Mouse (Mus musculus) CH12.LX (cell line): ENCODE results near the gene Slco1c1. TPM values are rescaled to one million over a fixed set of nuclear protein-coding genes. Genes with fewer than 3 reads are reported as not detected.

Experiments used
- DNase-seq: peaks from one replicate; pipeline ENCODE4 v3.0.0-alpha.2; 2013; ENCODE audit errors: extremely low read depth
- H3K27ac ChIP-seq: 2 replicates; pipeline ENCODE4 v1.5.1; 2012; ENCODE audit warnings: low read depth, mild to moderate bottlenecking, control low read depth, moderate library complexity; ENCODE audit not compliant: insufficient read depth
- H3K27me3 ChIP-seq: replicated peaks from 2 replicates; pipeline ENCODE3; 2012; ENCODE audit warnings: inconsistent platforms
- H3K36me3 ChIP-seq, 2 experiments: replicated peaks in 1 of 2; 2 replicates each; pipeline versions ENCODE3 to v1.6.1; 2012; ENCODE audit warnings: inconsistent platforms in 1 of 2, low read length in 1 of 2, mild to moderate bottlenecking in 1 of 2, mixed read lengths in 1 of 2, moderate library complexity in 1 of 2; ENCODE audit not compliant: control insufficient read depth in 1 of 2, insufficient read depth in 1 of 2
- H3K4me1 ChIP-seq, 2 experiments: 2 replicates each; pipeline ENCODE4 v1.6.1; 2012; ENCODE audit warnings: inconsistent platforms in 1 of 2, moderate library complexity in 1 of 2; ENCODE audit not compliant: insufficient read depth in 2 of 2, control insufficient read depth in 1 of 2
- H3K4me2 ChIP-seq: 2 replicates; pipeline ENCODE4 v1.6.1; 2012; ENCODE audit warnings: low read depth, mild to moderate bottlenecking, control low read depth; ENCODE audit not compliant: poor library complexity, insufficient read depth, severe bottlenecking
- H3K4me3 ChIP-seq, 3 experiments: fragments of 150-350 bp in 1 of 3; sonication (generic) in 1 of 3; replicated peaks in 1 of 3; 2 replicates each; pipeline versions ENCODE3 to v1.5.1; 2011 to 2012; ENCODE audit warnings: low read depth in 2 of 3, low read length in 2 of 3, mild to moderate bottlenecking in 2 of 3, moderate library complexity in 2 of 3, control low read depth in 1 of 3, improper control_type of control experiment in 1 of 3, inconsistent platforms in 1 of 3, mixed read lengths in 1 of 3; ENCODE audit not compliant: poor library complexity in 1 of 3
- H3K79me2 ChIP-seq: replicated peaks from 2 replicates; pipeline ENCODE4 v1.6.1; 2012; ENCODE audit warnings: mild to moderate bottlenecking, moderate library complexity; ENCODE audit not compliant: control insufficient read depth, poor library complexity, insufficient read depth, severe bottlenecking; ENCODE audit errors: extremely low read depth
- H3K9ac ChIP-seq: 2 replicates; pipeline ENCODE4 v1.6.1; 2012; ENCODE audit warnings: low read depth, mild to moderate bottlenecking, control low read depth, moderate library complexity; ENCODE audit not compliant: insufficient read depth
- H3K9me3 ChIP-seq: replicated peaks from 2 replicates; pipeline ENCODE3; 2012; ENCODE audit warnings: low read length, inconsistent platforms, mixed read lengths
- CTCF ChIP-seq, 2 experiments: IDR thresholded peaks in 1 of 2; conservative IDR thresholded peaks in 1 of 2; 2 replicates each; pipeline ENCODE4 v1.5.1; 2011 to 2012; ENCODE audit warnings: low read depth in 2 of 2, low read length in 2 of 2, improper control_type of control experiment in 1 of 2, inconsistent platforms in 1 of 2, mild to moderate bottlenecking in 1 of 2, moderate library complexity in 1 of 2
- ELF1 ChIP-seq: IDR thresholded peaks from 2 replicates; pipeline ENCODE4 v1.6.1; 2014; ENCODE audit warnings: low read depth, mild to moderate bottlenecking, inconsistent platforms, low read length, improper control_type of control experiment
- EP300 ChIP-seq: IDR thresholded peaks from 2 replicates; pipeline ENCODE4 v1.6.1; 2011; ENCODE audit warnings: low read length, improper control_type of control experiment
- ETS1 ChIP-seq: conservative IDR thresholded peaks from 2 replicates; pipeline ENCODE4 v1.6.1; 2012; ENCODE audit warnings: low read depth, mild to moderate bottlenecking, inconsistent platforms, low read length, improper control_type of control experiment, moderate library complexity
- HCFC1 ChIP-seq: IDR thresholded peaks from 2 replicates; pipeline ENCODE4 v1.6.1; 2012; ENCODE audit warnings: low read depth, mild to moderate bottlenecking, inconsistent platforms, low read length, improper control_type of control experiment
- IRF4 ChIP-seq: IDR thresholded peaks from 2 replicates; pipeline ENCODE4 v1.6.1; 2014; ENCODE audit warnings: low read depth, mild to moderate bottlenecking, inconsistent platforms, low read length, improper control_type of control experiment
- JUN ChIP-seq: IDR thresholded peaks from 2 replicates; pipeline ENCODE4 v1.6.1; 2011; ENCODE audit warnings: low read depth, mild to moderate bottlenecking, low read length, improper control_type of control experiment, moderate library complexity; ENCODE audit not compliant: insufficient read depth
- JUND ChIP-seq: conservative IDR thresholded peaks from 2 replicates; pipeline ENCODE4 v1.6.1; 2011; ENCODE audit warnings: low read depth, low read length, improper control_type of control experiment
- MAFK ChIP-seq: IDR thresholded peaks from 2 replicates; pipeline ENCODE4 v1.6.1; 2011; ENCODE audit warnings: low read length, improper control_type of control experiment; ENCODE audit not compliant: insufficient replicate concordance
- MYC ChIP-seq: IDR thresholded peaks from 2 replicates; pipeline ENCODE4 v1.6.1; 2011; ENCODE audit warnings: low read depth, mild to moderate bottlenecking, improper control_type of control experiment, low read length
- NRF1 ChIP-seq: IDR thresholded peaks from 2 replicates; pipeline ENCODE4 v1.6.1; 2014; ENCODE audit warnings: low read depth, mild to moderate bottlenecking, inconsistent platforms, low read length, improper control_type of control experiment, moderate library complexity
- POLR2A ChIP-seq: IDR thresholded peaks from 2 replicates; pipeline ENCODE4 v1.6.1; 2011; ENCODE audit warnings: low read depth, mild to moderate bottlenecking, improper control_type of control experiment, low read length
- RAD21 ChIP-seq: IDR thresholded peaks from 2 replicates; pipeline ENCODE4 v1.6.1; 2011; ENCODE audit warnings: low read depth, mild to moderate bottlenecking, low read length, improper control_type of control experiment, moderate library complexity
- SIN3A ChIP-seq: IDR thresholded peaks from 2 replicates; pipeline ENCODE4 v1.6.1; 2012; ENCODE audit warnings: low read length, improper control_type of control experiment, inconsistent platforms
- SMC3 ChIP-seq: IDR thresholded peaks from 2 replicates; pipeline ENCODE4 v1.6.1; 2011; ENCODE audit warnings: low read depth, low read length, improper control_type of control experiment
- USF1 ChIP-seq: IDR thresholded peaks from 2 replicates; pipeline ENCODE4 v1.6.1; 2014; ENCODE audit warnings: low read depth, mild to moderate bottlenecking, inconsistent platforms, low read length, improper control_type of control experiment
- USF2 ChIP-seq: conservative IDR thresholded peaks from 2 replicates; pipeline ENCODE4 v1.6.1; 2011; ENCODE audit warnings: low read depth, low read length, improper control_type of control experiment
- ZC3H11A ChIP-seq: IDR thresholded peaks from 2 replicates; pipeline ENCODE4 v1.6.1; 2012; ENCODE audit warnings: low read depth, mild to moderate bottlenecking, inconsistent platforms, low read length, improper control_type of control experiment
- ZMIZ1 ChIP-seq: IDR thresholded peaks from 2 replicates; pipeline ENCODE4 v1.6.1; 2012; ENCODE audit warnings: low read depth, mild to moderate bottlenecking, inconsistent platforms, low read length, improper control_type of control experiment
- dilution Hi-C: fragments of 300-500 bp; cut with MboI; formaldehyde crosslinking; loops from 2 replicates; pipeline ENCODE4 v1.14.3; 2020; ENCODE audit warnings: low sequenced_read_pairs; ENCODE audit not compliant: extremely low pct_unique_long_range_greater_than_20kb, extremely low pct_ligation_motif_present
- in situ Hi-C: fragments of 300-500 bp; cut with MboI; formaldehyde crosslinking; loops from 3 replicates; pipeline ENCODE4 v1.14.3; 2019; ENCODE audit warnings: low sequenced_read_pairs, low pct_ligation_motif_present, low pct_unique_long_range_greater_than_20kb, mixed read lengths
- polyA plus RNA-seq: library from polyadenylated mRNA; unstranded; fragments of >175 nt; gene quantifications from 2 replicates; pipeline ENCODE4 v1.2.1, GENCODE M21; 2012; ENCODE audit warnings: low read depth; ENCODE audit not compliant: insufficient read length
- total RNA-seq, 2 experiments: library from RNA; depleted of rRNA; stranded (reverse); fragments of 300-350 nt in 1 of 2; fragments of >200 nt in 1 of 2; gene quantifications; 2 replicates each; pipeline ENCODE4 v1.2.3; 2012 to 2014

The Slco1c1 gene
- total and polyA plus RNA-seq, 3 experiments: not detected

- peaks cover 3% of the 10 kb centered on the region for H3K9me3 ChIP-seq
- H3K9ac ChIP-seq: no peak overlapping the region
- dilution Hi-C loops (no loop called here), in situ Hi-C loops (loop anchor here (25.0 kb wide), 3 partner anchors 300 to 1250 kb away; partner anchors contain the start of gene Ldhb)
- no peak overlapping the region for H3K27ac ChIP-seq
- TF ChIP-seq RAD21: peak; percentile 28
- TF ChIP-seq JUND: no peak
- peak in 1 of 2 experiments; percentile 31; a peak in 2 of 4 replicates for TF ChIP-seq CTCF (conservative IDR thresholded peaks at IDR 0.05 in 1 of 2, IDR thresholded peaks at IDR 0.05 in 1 of 2; ENCODE audit: low read depth in 2 of 2, low read length in 2 of 2)
- no peaks in the 10 kb centered on the region for H3K27me3 ChIP-seq
- peaks cover 0 to 5% of the 10 kb centered on the region in 2 experiments; a peak in 2 of 4 replicates for H3K4me1 ChIP-seq
- no peak overlapping the region for H3K4me2 ChIP-seq
- H3K79me2 ChIP-seq: no peaks in the 10 kb centered on the region
- DNase-seq: peak; percentile 14
- H3K36me3 ChIP-seq: no peaks in the 10 kb centered on the region
- no peak overlapping the region for H3K4me3 ChIP-seq
Observed at GRCm38 (mm10) chr6:141487266-141487665, 36.9 kb upstream of the Slco1c1 start.

- in situ Hi-C loops (loop anchor here (25.0 kb wide), 3 partner anchors 299 to 1249 kb away; partner anchors contain the start of gene Ldhb), dilution Hi-C loops (no loop called here)
- H3K36me3 ChIP-seq: no peaks in the 10 kb centered on the region
- peak; percentile 36 for DNase-seq
- H3K27me3 ChIP-seq: no peaks in the 10 kb centered on the region
- no peaks in the 10 kb centered on the region for H3K79me2 ChIP-seq
- H3K4me3 ChIP-seq: no peak overlapping the region
- H3K4me2 ChIP-seq: no peak overlapping the region
- TF ChIP-seq ZC3H11A: no peak
- TF ChIP-seq ETS1: no peak
- no peak for TF ChIP-seq HCFC1
- TF ChIP-seq ZMIZ1: no peak
- TF ChIP-seq USF2: no peak
- TF ChIP-seq CTCF (conservative IDR thresholded peaks at IDR 0.05 in 1 of 2, IDR thresholded peaks at IDR 0.05 in 1 of 2; ENCODE audit: low read depth in 2 of 2, low read length in 2 of 2): peak; percentile 58 to 75
- TF ChIP-seq POLR2A: no peak
- TF ChIP-seq ELF1: no peak
- peak; percentile 19; the same call in 1 of the 2 replicates for TF ChIP-seq RAD21
- peak; percentile 24 for TF ChIP-seq SMC3
- TF ChIP-seq IRF4: no peak
- no peak for TF ChIP-seq USF1
- TF ChIP-seq EP300: no peak
- TF ChIP-seq JUND: no peak
- TF ChIP-seq, all 38 proteins: peak for 3
- no peak overlapping the region for H3K9ac ChIP-seq
- H3K9me3 ChIP-seq: peaks cover 5% of the 10 kb centered on the region
- H3K27ac ChIP-seq: no peak overlapping the region
- peaks cover 0 to 5% of the 10 kb centered on the region in 2 experiments; a peak in 2 of 4 replicates for H3K4me1 ChIP-seq
Observed at GRCm38 (mm10) chr6:141488619-141489018, 35.5 kb upstream of the Slco1c1 start.

GRCm38 (mm10) chr6:141494909-141495308 is 29.3 kb upstream of the Slco1c1 start:
- Histone ChIP-seq H3K9me3 (peaks cover 12% of the 10 kb centered on the region), H3K4me1 (no peaks in the 10 kb centered on the region), H3K9ac (no peak overlapping the region)
- no peak for TF ChIP-seq USF1
- no peak for TF ChIP-seq SIN3A
- TF ChIP-seq MAFK: no peak
- no peak for TF ChIP-seq ETS1
- no peak for TF ChIP-seq MYC
- TF ChIP-seq IRF4: no peak
- no peak for TF ChIP-seq JUN
- TF ChIP-seq NRF1: no peak
- TF ChIP-seq, all 38 proteins: peak for 0
- H3K4me3 ChIP-seq: no peak overlapping the region
- no peaks in the 10 kb centered on the region for H3K27me3 ChIP-seq
- no peak overlapping the region for H3K27ac ChIP-seq
- dilution Hi-C loops (no loop called here), in situ Hi-C loops (loop anchor here (25.0 kb wide), 3 partner anchors 292 to 1242 kb away; partner anchors contain the start of gene Ldhb)
- no peak overlapping the region for H3K4me2 ChIP-seq
- no peak for DNase-seq
- no peaks in the 10 kb centered on the region for H3K36me3 ChIP-seq
- H3K79me2 ChIP-seq: no peaks in the 10 kb centered on the region
